Mouse (Mus musculus): Measurements from ENCODE around the gene Foxn3.

- no peak for TF ChIP-seq E2F4 (IDR thresholded peaks at IDR 0.05; ENCODE audit: insufficient read depth)
- TF ChIP-seq POLR2A (IDR thresholded peaks at IDR 0.05; ENCODE audit: insufficient read length, low read depth) = no peak
- no peak for TF ChIP-seq MYOG (IDR thresholded peaks at IDR 0.05; ENCODE audit: control insufficient read depth in 1 of 3, insufficient read depth in 1 of 3, insufficient read length in 2 of 3, low read depth in 2 of 3)
Observed at GRCm38 (mm10) chr12:99502225-99502624, 61.2 kb downstream of the Foxn3 start.

Measured in myocyte (in vitro differentiated cells).